Mouse (Mus musculus) layer of hippocampus, postnatal 36 days (tissue): ENCODE data around the gene Ccdc88b. TPM values are rescaled to one million over a fixed set of nuclear protein-coding genes. Genes with fewer than 3 reads are reported as not detected.

Experiments used
- DNase-seq, 2 experiments: peaks; one replicate each; pipeline ENCODE4 v3.0.0; 2022
- microRNA-seq, 2 experiments: library from miRNA; unstranded; fragments of <30 nt; microRNA quantifications; one replicate each; pipeline ENCODE4 v1.2.0; 2021
- total RNA-seq, 2 experiments: library from RNA; stranded (reverse); gene quantifications; 2 replicates each; pipeline ENCODE4 v1.2.3; 2021

Ccdc88b gene
- total RNA-seq, 2 experiments from 2014 or later: 10.0 TPM

- DNase-seq: no peak
Observed at GRCm38 (mm10) chr19:6826601-6827000, 31.4 kb downstream of the Ccdc88b start.

GRCm38 (mm10) chr19:6825384-6825783 is 32.6 kb downstream of the Ccdc88b start:
- no peak for DNase-seq

GRCm38 (mm10) chr19:6820538-6821195 is 37.3 kb downstream of the Ccdc88b start:
- no peak for DNase-seq

- no peak for DNase-seq
Observed at GRCm38 (mm10) chr19:6819143-6819827, 38.7 kb downstream of the Ccdc88b start.

GRCm38 (mm10) chr19:6814958-6815357 is 43.1 kb downstream of the Ccdc88b start:
- no peak for DNase-seq

GRCm38 (mm10) chr19:6814366-6814765 is 43.6 kb downstream of the Ccdc88b start:
- no peak for DNase-seq

Small RNA genes within 50 kb of the gene (microRNA-seq; reads per million reads assigned to microRNA genes)
- gene Mir5046: 0 reads per million in 2 experiments

Other genes with a start within 250 kb of the Ccdc88b start
- gene Rps6ka4, start 17.6 kb downstream of the Ccdc88b start, total RNA-seq: 10 to 100 TPM; 34.6 to 36.0 TPM
- 10 to 100 TPM; 46.5 to 48.1 TPM for gene Trmt112, start 51.5 kb upstream of the Ccdc88b start, total RNA-seq
- gene Prdx5, start 51.9 kb upstream of the Ccdc88b start, total RNA-seq: 100 to 1,000 TPM; 368 to 411 TPM
- gene Esrra, start 63.6 kb upstream of the Ccdc88b start, total RNA-seq: 10 to 100 TPM; 57.0 to 59.8 TPM
- gene Catsperz, start 67.2 kb upstream of the Ccdc88b start, total RNA-seq: 10 to 100 TPM; 12.2 to 13.7 TPM
- gene Kcnk4, start 76.3 kb upstream of the Ccdc88b start, total RNA-seq: 10 to 100 TPM; 19.8 to 21.7 TPM
- gene Bad, start 83.7 kb upstream of the Ccdc88b start, total RNA-seq: 10 to 100 TPM; 36.4 to 40.3 TPM
- gene Gpr137, start 84.3 kb upstream of the Ccdc88b start, total RNA-seq: 100 to 1,000 TPM in 1 of 2 experiments, 10 to 100 TPM in 1; 96.0 to 104 TPM
- 10 to 100 TPM; 63.1 to 69.8 TPM for gene Ppp1r14b, start 116.8 kb upstream of the Ccdc88b start, total RNA-seq
- 10 to 100 TPM; 13.8 to 14.2 TPM for gene Plcb3, start 118.3 kb upstream of the Ccdc88b start, total RNA-seq
- gene Fkbp2, start 122.3 kb upstream of the Ccdc88b start, total RNA-seq: 100 to 1,000 TPM in 1 of 2 experiments, 10 to 100 TPM in 1; 86.0 to 101 TPM
- 10 to 100 TPM; 81.5 to 82.6 TPM for gene Vegfb, start 129.4 kb upstream of the Ccdc88b start, total RNA-seq
- gene Dnajc4, start 134.4 kb upstream of the Ccdc88b start, total RNA-seq: 10 to 100 TPM; 21.9 to 22.9 TPM
- 10 to 100 TPM; 13.8 to 14.3 TPM for gene Nudt22, start 137.9 kb upstream of the Ccdc88b start, total RNA-seq
- gene Trpt1, start 137.9 kb upstream of the Ccdc88b start, total RNA-seq: 10 to 100 TPM; 13.1 to 17.8 TPM
- gene Fermt3, start 161.3 kb upstream of the Ccdc88b start, total RNA-seq: 1 to 10 TPM; 3.9 to 5.0 TPM
- gene Stip1, start 181.8 kb upstream of the Ccdc88b start, total RNA-seq: 100 to 1,000 TPM; 216 to 229 TPM
- 10 to 100 TPM; 20.4 to 22.2 TPM for gene Macrod1, start 198.6 kb upstream of the Ccdc88b start, total RNA-seq
- gene Flrt1, start 247.5 kb upstream of the Ccdc88b start, total RNA-seq: 10 to 100 TPM; 18.4 to 18.6 TPM